Mouse (Mus musculus) liver, embryonic 14.5 days (tissue): ENCODE results near the gene Cd101.

Experiments
- CTCF ChIP-seq: IDR thresholded peaks from 2 replicates; pipeline ENCODE4 v1.5.1; 2016; ENCODE audit warnings: antibody characterized with exemption, low read depth, control low read depth
- EP300 ChIP-seq: IDR thresholded peaks from 2 replicates; pipeline ENCODE4 v1.6.1; 2016; ENCODE audit warnings: antibody characterized with exemption, low read depth

- no peak for TF ChIP-seq CTCF
- TF ChIP-seq EP300, result no peak
Observed at GRCm38 (mm10) chr3:101045431-101045830, 16.1 kb upstream of the Cd101 start.
